Mouse (Mus musculus) embryonic fibroblast, embryonic 13.5 days (primary cell): Measurements from ENCODE around the gene Hif3a. TPM values are rescaled to one million over a fixed set of nuclear protein-coding genes. Genes with fewer than 3 reads are reported as not detected.

Source experiments
- H3K27ac ChIP-seq: 2 replicates; pipeline ENCODE4 v1.5.1; 2012; ENCODE audit warnings: low read length, control low read depth, inconsistent platforms; ENCODE audit not compliant: insufficient read depth
- H3K4me1 ChIP-seq: 2 replicates; pipeline ENCODE4 v1.6.1; 2011; ENCODE audit warnings: low read length; ENCODE audit not compliant: control insufficient read depth, insufficient read depth
- H3K4me3 ChIP-seq: 2 replicates; pipeline ENCODE4 v1.5.1; 2011; ENCODE audit warnings: mild to moderate bottlenecking, control low read depth, low read length; ENCODE audit not compliant: insufficient read depth
- CTCF ChIP-seq: IDR thresholded peaks from 2 replicates; pipeline ENCODE4 v1.5.1; 2011; ENCODE audit warnings: mild to moderate bottlenecking, control low read depth, low read length, moderate library complexity, borderline replicate concordance; ENCODE audit not compliant: insufficient read depth
- POLR2A ChIP-seq: IDR thresholded peaks from 2 replicates; pipeline ENCODE4 v1.6.1; 2011; ENCODE audit warnings: low read depth, mild to moderate bottlenecking, control low read depth, low read length, moderate library complexity
- polyA plus RNA-seq: library from polyadenylated mRNA; stranded (reverse); fragments of >200 nt; gene quantifications from 2 replicates; pipeline ENCODE4 v1.2.4, GENCODE M21; 2011; ENCODE audit warnings: low read depth; ENCODE audit not compliant: missing spikeins, insufficient read length

The Hif3a gene
- polyA plus RNA-seq, 1 experiment, result 0.16 TPM

GRCm38 (mm10) chr7:16992451-16992807 lies 69.8 kb downstream of the Hif3a start, which contains the start of gene Ccdc8:
Gene Ccdc8, plus strand, starts transcription at chr7:16992708.
- H3K4me3 ChIP-seq, result 0 out of 2 replicates have a peak within 1 kb of the TSS, but pooled peaks have one; percentile 4
- H3K4me1 ChIP-seq, result no peaks in the 10 kb centered on the region
- TF ChIP-seq POLR2A, result no peak
- H3K27ac ChIP-seq, result no peak within 1 kb of the TSS

GRCm38 (mm10) chr7:16991681-16992450 lies 70.4 kb downstream of the Hif3a start:
- H3K4me3 ChIP-seq, result no peak overlapping the region
- no peak overlapping the region for H3K27ac ChIP-seq
- no peaks in the 10 kb centered on the region for H3K4me1 ChIP-seq
- TF ChIP-seq CTCF, result no peak
- no peak for TF ChIP-seq POLR2A

GRCm38 (mm10) chr7:16990006-16990744 lies 72.1 kb downstream of the Hif3a start:
- TF ChIP-seq POLR2A (no peak), CTCF (no peak)
- no peak overlapping the region for H3K27ac ChIP-seq
- no peak overlapping the region for H3K4me3 ChIP-seq
- no peaks in the 10 kb centered on the region for H3K4me1 ChIP-seq

- H3K27ac ChIP-seq, result no peak overlapping the region
These were observed 73.8 kb downstream of the Hif3a start for GRCm38 (mm10) chr7:16988405-16988804.

GRCm38 (mm10) chr7:16987541-16988149 lies 74.6 kb downstream of the Hif3a start:
- H3K27ac ChIP-seq, result no peak overlapping the region
- TF ChIP-seq CTCF (no peak), POLR2A (no peak)
- no peak overlapping the region for H3K4me3 ChIP-seq
- H3K4me1 ChIP-seq, result no peaks in the 10 kb centered on the region

More at GRCm38 (mm10) chr7:16988405-16988804, 73.8 kb downstream of the Hif3a start:
- TF ChIP-seq POLR2A (no peak), CTCF (no peak)
- Histone ChIP-seq H3K4me1 (no peaks in the 10 kb centered on the region), H3K4me3 (no peak overlapping the region)

- TF ChIP-seq POLR2A (no peak), CTCF (no peak)
- no peak within 1 kb of the TSS for H3K4me3 ChIP-seq
- H3K27ac ChIP-seq, result no peak within 1 kb of the TSS
- no peaks in the 10 kb centered on the region; the same call in 1 of the 2 replicates for H3K4me1 ChIP-seq
These were observed 79.2 kb downstream of the Hif3a start, which contains the start of gene Gm42372 for GRCm38 (mm10) chr7:16982859-16983568. Gene Gm42372, plus strand, starts transcription at chr7:16983086.

Other genes starting within 250 kb of the Hif3a start
- 58.4 and 67.1 TPM in 2 replicates for gene Strn4, start 246.5 kb downstream of the Hif3a start, polyA plus RNA-seq
- 21.0 and 25.2 TPM in 2 replicates for gene Fkrp, start 245.7 kb downstream of the Hif3a start, polyA plus RNA-seq
- gene Prkd2, start 219.5 kb downstream of the Hif3a start, polyA plus RNA-seq, result 17.2 and 17.8 TPM in 2 replicates
- 34.8 and 37.3 TPM in 2 replicates for gene Dact3, start 187.1 kb downstream of the Hif3a start, polyA plus RNA-seq
- gene Gng8, start 170.6 kb downstream of the Hif3a start, polyA plus RNA-seq, result 24.1 and 24.7 TPM in 2 replicates
- 1.4 and 1.6 TPM in 2 replicates for gene Ptgir, start 155.9 kb downstream of the Hif3a start, polyA plus RNA-seq
- gene Calm3, start 138.3 kb downstream of the Hif3a start, polyA plus RNA-seq, result 520 and 588 TPM in 2 replicates
- gene Pnmal2, start 117.7 kb downstream of the Hif3a start, polyA plus RNA-seq, result 0.73 and 1.3 TPM in 2 replicates
- not detected in 2 replicates for gene Pnmal1, start 102.7 kb downstream of the Hif3a start, polyA plus RNA-seq
- gene Gm42372, start 79.3 kb downstream of the Hif3a start, polyA plus RNA-seq, result not detected in 2 replicates
- 9.4 and 15.0 TPM in 2 replicates for gene Ccdc8, start 69.7 kb downstream of the Hif3a start, polyA plus RNA-seq
- 63.2 and 72.7 TPM in 2 replicates for gene Ppp5c, start 34.5 kb downstream of the Hif3a start, polyA plus RNA-seq
- gene Psg16, start 11.6 kb upstream of the Hif3a start, polyA plus RNA-seq, result 0.12 TPM in 1 of 2 replicates, not detected in the other
- gene Ceacam3, start 87.9 kb upstream of the Hif3a start, polyA plus RNA-seq, result not detected in 2 replicates
- not detected in 2 replicates for gene Psg29, start 141.1 kb upstream of the Hif3a start, polyA plus RNA-seq